Mouse (Mus musculus): Measurements from ENCODE around the gene Olfr56. TPM values are rescaled to one million over a fixed set of nuclear protein-coding genes. Genes with fewer than 3 reads are reported as not detected.

Olfr56 gene
- polyA plus RNA-seq, 1 experiment from 2014 or later: not detected

GRCm38 (mm10) chr11:49084385-49084784, 105.7 kb downstream of the Olfr56 start:
- H3K4me2 ChIP-seq (replicated peaks; ENCODE audit: low read depth, low read length): no peak overlapping the region
- ATAC-seq (ENCODE audit: insufficient number of reproducible peaks, insufficient read depth, low FRiP score, low read depth): no peak
- WGBS: 74% methylated on average over 1 of the region's 1 CpGs

GRCm38 (mm10) chr11:49084875-49085274, 106.2 kb downstream of the Olfr56 start:
- Histone ChIP-seq H3K36me3 (ENCODE audit: control insufficient read depth, insufficient read depth, low read length) (no peaks in the 10 kb centered on the region), H3K4me2 (replicated peaks; ENCODE audit: low read depth, low read length) (no peak overlapping the region), H3K9ac (replicated peaks; ENCODE audit: low read depth, low read length) (no peak overlapping the region), H3K27ac (ENCODE audit: low read length) (no peak overlapping the region), H3K27me3 (ENCODE audit: control insufficient read depth, insufficient read depth, low read length) (no peaks in the 10 kb centered on the region), H3K4me1 (ENCODE audit: control insufficient read depth, insufficient read depth, low read length) (peaks cover 12% of the 10 kb centered on the region; the same call in 1 of the 2 replicates), H3K9me3 (ENCODE audit: control insufficient read depth, low read depth, low read length) (no peaks in the 10 kb centered on the region), H3K4me3 (ENCODE audit: low read depth, low read length) (no peak overlapping the region)
- WGBS: 46% methylated on average over 3 of the region's 3 CpGs
- no peak for ATAC-seq (ENCODE audit: insufficient number of reproducible peaks, insufficient read depth, low FRiP score, low read depth)

More at GRCm38 (mm10) chr11:49084385-49084784, 105.7 kb downstream of the Olfr56 start:
- Histone ChIP-seq H3K27ac (ENCODE audit: low read length) (no peak overlapping the region), H3K4me3 (ENCODE audit: low read depth, low read length) (no peak overlapping the region), H3K4me1 (ENCODE audit: control insufficient read depth, insufficient read depth, low read length) (peaks cover 12% of the 10 kb centered on the region; the same call in 1 of the 2 replicates), H3K9me3 (ENCODE audit: control insufficient read depth, low read depth, low read length) (no peaks in the 10 kb centered on the region), H3K9ac (replicated peaks; ENCODE audit: low read depth, low read length) (no peak overlapping the region), H3K36me3 (ENCODE audit: control insufficient read depth, insufficient read depth, low read length) (no peaks in the 10 kb centered on the region), H3K27me3 (ENCODE audit: control insufficient read depth, insufficient read depth, low read length) (no peaks in the 10 kb centered on the region)

GRCm38 (mm10) chr11:49086858-49087361, 108.2 kb downstream of the Olfr56 start:
- WGBS: 75% methylated on average over 6 of the region's 6 CpGs
- Histone ChIP-seq H3K36me3 (ENCODE audit: control insufficient read depth, insufficient read depth, low read length) (no peaks in the 10 kb centered on the region), H3K4me3 (ENCODE audit: low read depth, low read length) (no peak overlapping the region), H3K9me3 (ENCODE audit: control insufficient read depth, low read depth, low read length) (no peaks in the 10 kb centered on the region), H3K27me3 (ENCODE audit: control insufficient read depth, insufficient read depth, low read length) (no peaks in the 10 kb centered on the region), H3K27ac (ENCODE audit: low read length) (no peak overlapping the region), H3K9ac (replicated peaks; ENCODE audit: low read depth, low read length) (no peak overlapping the region), H3K4me1 (ENCODE audit: control insufficient read depth, insufficient read depth, low read length) (peaks cover 12% of the 10 kb centered on the region; the same call in 1 of the 2 replicates), H3K4me2 (replicated peaks; ENCODE audit: low read depth, low read length) (no peak overlapping the region)
- ATAC-seq (ENCODE audit: insufficient number of reproducible peaks, insufficient read depth, low FRiP score, low read depth): no peak

GRCm38 (mm10) chr11:49087830-49088616, 109.3 kb downstream of the Olfr56 start:
- Histone ChIP-seq H3K4me1 (ENCODE audit: control insufficient read depth, insufficient read depth, low read length) (peaks cover 12% of the 10 kb centered on the region; the same call in 1 of the 2 replicates), H3K36me3 (ENCODE audit: control insufficient read depth, insufficient read depth, low read length) (no peaks in the 10 kb centered on the region), H3K27ac (ENCODE audit: low read length) (no peak overlapping the region), H3K9ac (replicated peaks; ENCODE audit: low read depth, low read length) (no peak overlapping the region), H3K27me3 (ENCODE audit: control insufficient read depth, insufficient read depth, low read length) (no peaks in the 10 kb centered on the region), H3K4me3 (ENCODE audit: low read depth, low read length) (no peak overlapping the region), H3K4me2 (replicated peaks; ENCODE audit: low read depth, low read length) (peak overlapping the region; percentile 34), H3K9me3 (ENCODE audit: control insufficient read depth, low read depth, low read length) (no peaks in the 10 kb centered on the region)
- peak; percentile 89 for ATAC-seq (ENCODE audit: insufficient number of reproducible peaks, insufficient read depth, low FRiP score, low read depth)
- 30% methylated on average over 22 of the region's 22 CpGs for WGBS

GRCm38 (mm10) chr11:49088990-49089652, 110.4 kb downstream of the Olfr56 start:
- H3K4me2 ChIP-seq (replicated peaks; ENCODE audit: low read depth, low read length): no peak overlapping the region
- peaks cover 8% of the 10 kb centered on the region; the same call in 1 of the 2 replicates for H3K4me1 ChIP-seq (ENCODE audit: control insufficient read depth, insufficient read depth, low read length)
- H3K9ac ChIP-seq (replicated peaks; ENCODE audit: low read depth, low read length): no peak overlapping the region
- H3K27ac ChIP-seq (ENCODE audit: low read length): no peak overlapping the region
- H3K9me3 ChIP-seq (ENCODE audit: control insufficient read depth, low read depth, low read length): no peaks in the 10 kb centered on the region
- no peak overlapping the region for H3K4me3 ChIP-seq (ENCODE audit: low read depth, low read length)
- H3K36me3 ChIP-seq (ENCODE audit: control insufficient read depth, insufficient read depth, low read length): no peaks in the 10 kb centered on the region
- 79% methylated on average over 5 of the region's 5 CpGs for WGBS
- no peak for ATAC-seq (ENCODE audit: insufficient number of reproducible peaks, insufficient read depth, low FRiP score, low read depth)
- no peaks in the 10 kb centered on the region for H3K27me3 ChIP-seq (ENCODE audit: control insufficient read depth, insufficient read depth, low read length)

- Histone ChIP-seq H3K4me2 (replicated peaks; ENCODE audit: low read depth, low read length) (no peak overlapping the region), H3K4me1 (ENCODE audit: control insufficient read depth, insufficient read depth, low read length) (peaks cover 5% of the 10 kb centered on the region; the same call in 1 of the 2 replicates), H3K36me3 (ENCODE audit: control insufficient read depth, insufficient read depth, low read length) (no peaks in the 10 kb centered on the region), H3K27me3 (ENCODE audit: control insufficient read depth, insufficient read depth, low read length) (no peaks in the 10 kb centered on the region), H3K9ac (replicated peaks; ENCODE audit: low read depth, low read length) (no peak overlapping the region), H3K9me3 (ENCODE audit: control insufficient read depth, low read depth, low read length) (no peaks in the 10 kb centered on the region), H3K27ac (ENCODE audit: low read length) (no peak overlapping the region), H3K4me3 (ENCODE audit: low read depth, low read length) (no peak overlapping the region)
- WGBS: 77% methylated on average over 3 of the region's 3 CpGs
- ATAC-seq (ENCODE audit: insufficient number of reproducible peaks, insufficient read depth, low FRiP score, low read depth): no peak
Observed at GRCm38 (mm10) chr11:49089735-49090507, 111.2 kb downstream of the Olfr56 start.

- Histone ChIP-seq H3K9me3 (ENCODE audit: control insufficient read depth, low read depth, low read length) (no peaks in the 10 kb centered on the region), H3K4me1 (ENCODE audit: control insufficient read depth, insufficient read depth, low read length) (peaks cover 5% of the 10 kb centered on the region; the same call in 1 of the 2 replicates), H3K36me3 (ENCODE audit: control insufficient read depth, insufficient read depth, low read length) (no peaks in the 10 kb centered on the region), H3K4me3 (ENCODE audit: low read depth, low read length) (no peak overlapping the region), H3K27me3 (ENCODE audit: control insufficient read depth, insufficient read depth, low read length) (no peaks in the 10 kb centered on the region), H3K27ac (ENCODE audit: low read length) (no peak overlapping the region), H3K9ac (replicated peaks; ENCODE audit: low read depth, low read length) (no peak overlapping the region), H3K4me2 (replicated peaks; ENCODE audit: low read depth, low read length) (no peak overlapping the region)
- no peak for ATAC-seq (ENCODE audit: insufficient number of reproducible peaks, insufficient read depth, low FRiP score, low read depth)
- WGBS: 80% methylated on average over 5 of the region's 5 CpGs
Observed at GRCm38 (mm10) chr11:49090551-49090950, 111.9 kb downstream of the Olfr56 start.

GRCm38 (mm10) chr11:49091171-49091570, 112.5 kb downstream of the Olfr56 start:
- no peak overlapping the region for H3K4me2 ChIP-seq (replicated peaks; ENCODE audit: low read depth, low read length)
- H3K9me3 ChIP-seq (ENCODE audit: control insufficient read depth, low read depth, low read length): no peaks in the 10 kb centered on the region
- no peak for ATAC-seq (ENCODE audit: insufficient number of reproducible peaks, insufficient read depth, low FRiP score, low read depth)
- 76% methylated on average over 4 of the region's 4 CpGs for WGBS
- no peak overlapping the region for H3K27ac ChIP-seq (ENCODE audit: low read length)
- no peaks in the 10 kb centered on the region for H3K27me3 ChIP-seq (ENCODE audit: control insufficient read depth, insufficient read depth, low read length)
- H3K9ac ChIP-seq (replicated peaks; ENCODE audit: low read depth, low read length): no peak overlapping the region
- H3K4me3 ChIP-seq (ENCODE audit: low read depth, low read length): no peak overlapping the region
- H3K4me1 ChIP-seq (ENCODE audit: control insufficient read depth, insufficient read depth, low read length): peaks cover 5% of the 10 kb centered on the region; the same call in 1 of the 2 replicates
- no peaks in the 10 kb centered on the region for H3K36me3 ChIP-seq (ENCODE audit: control insufficient read depth, insufficient read depth, low read length)

All from stomach, embryonic 14.5 days (tissue).